Mouse (Mus musculus) embryonic facial prominence, embryonic 11.5 days (tissue): Measurements from ENCODE around the gene Smim8. TPM values are rescaled to one million over a fixed set of nuclear protein-coding genes. Genes with fewer than 3 reads are reported as not detected.

Experiments used
- polyA plus RNA-seq: library from polyadenylated mRNA; unstranded; fragments of >200 nt; fragmentation: Nextera tagmentation; extraction: Ambion mirVana; gene quantifications from 2 replicates; pipeline ENCODE4 v1.2.1, GENCODE M21; 2014

Gene Smim8
- polyA plus RNA-seq, 1 experiment from 2014 or later: 54.7 TPM

Other genes with a start within 250 kb of the Smim8 start
- 80.7 and 84.6 TPM in 2 replicates for gene Akirin2, start 227.5 kb downstream of the Smim8 start, polyA plus RNA-seq
- 126 and 135 TPM in 2 replicates for gene Orc3, start 163.5 kb downstream of the Smim8 start, polyA plus RNA-seq
- 80.6 and 82.1 TPM in 2 replicates for gene Rars2, start 163.5 kb downstream of the Smim8 start, polyA plus RNA-seq
- gene Slc35a1, start 91.0 kb downstream of the Smim8 start, polyA plus RNA-seq: 40.2 and 41.1 TPM in 2 replicates
- gene Cfap206, start 48.2 kb downstream of the Smim8 start, polyA plus RNA-seq: 0.74 and 1.2 TPM in 2 replicates
- not detected in 2 replicates for gene Gm136, start 22.2 kb downstream of the Smim8 start, polyA plus RNA-seq
- gene Zfp292, start 104.5 kb upstream of the Smim8 start, polyA plus RNA-seq: 34.6 and 36.4 TPM in 2 replicates
- gene Cga, start 115.4 kb upstream of the Smim8 start, polyA plus RNA-seq: 2.1 and 3.2 TPM in 2 replicates